Mouse (Mus musculus): ENCODE data around the gene Ptch2.

GRCm38 (mm10) chr4:117124518-117125347, 28.9 kb downstream of the Ptch2 start:
- TF ChIP-seq CTCF (IDR thresholded peaks at IDR 0.05 in 2 of 3, conservative IDR thresholded peaks at IDR 0.05 in 1 of 3; ENCODE audit: control insufficient read depth in 1 of 3, insufficient read depth in 1 of 3, low read depth in 2 of 3, low read length in 3 of 3, poor library complexity in 1 of 3, severe bottlenecking in 1 of 3) (no peak), RAD21 (IDR thresholded peaks at IDR 0.05; ENCODE audit: low read depth, low read length) (no peak), POLR2A (IDR thresholded peaks at IDR 0.05; ENCODE audit: control insufficient read depth in 1 of 2, insufficient read depth in 1 of 2, low read depth in 1 of 2, low read length in 2 of 2, poor library complexity in 1 of 2) (peak in 1 of 2 experiments; percentile 71; a peak in 2 of 4 replicates), MEF2A (IDR thresholded peaks at IDR 0.05; ENCODE audit: extremely low read depth, insufficient replicate concordance, low read depth, low read length, poor library complexity, severe bottlenecking) (no peak), GATA1 (IDR thresholded peaks at IDR 0.05; ENCODE audit: low read depth, low read length) (peak; percentile 83), EP300 (IDR thresholded peaks at IDR 0.05; ENCODE audit: low read depth in 1 of 2, low read length in 2 of 2) (peak; percentile 39 to 77; a peak in 3 of 4 replicates), ZC3H11A (IDR thresholded peaks at IDR 0.05; ENCODE audit: low read depth, low read length) (no peak), TCF12 (IDR thresholded peaks at IDR 0.05; ENCODE audit: low read depth, low read length) (peak; percentile 67), POLR2AphosphoS5 (IDR thresholded peaks at IDR 0.05; ENCODE audit: borderline replicate concordance, low read depth, low read length) (no peak), E2F4 (IDR thresholded peaks at IDR 0.05; ENCODE audit: borderline replicate concordance, low read depth, low read length) (no peak), SIN3A (IDR thresholded peaks at IDR 0.05; ENCODE audit: low read length) (peak; percentile 74; the same call in 1 of the 2 replicates)

All from MEL (cell line).